Mouse (Mus musculus): ENCODE data around the gene Gpc4.

DNA sequence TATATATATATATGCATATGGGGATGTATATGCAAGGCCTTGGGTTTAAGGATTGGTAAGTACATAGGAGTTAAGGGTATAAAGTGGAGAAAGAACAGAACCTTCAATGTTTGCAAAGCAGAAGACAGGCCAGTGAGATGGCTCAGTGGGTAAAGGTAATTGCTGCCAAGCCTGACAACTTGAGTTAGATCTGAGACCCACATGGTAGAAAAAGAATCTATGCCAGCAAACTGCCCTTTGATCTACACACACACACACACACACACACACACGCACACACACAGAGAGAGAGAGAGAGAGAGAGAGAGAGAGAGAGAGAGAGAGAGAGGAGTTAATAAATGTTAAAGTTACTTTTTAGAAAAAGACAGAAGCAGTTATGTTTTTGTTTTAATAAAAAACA lies 56.1 kb downstream of the Gpc4 start:
- TF ChIP-seq CHD2 (IDR thresholded peaks at IDR 0.05; ENCODE audit: low read depth, low read length): no peak
- TF ChIP-seq MAFK (IDR thresholded peaks at IDR 0.05; ENCODE audit: insufficient read depth, low read depth, low read length): no peak
- no peak for TF ChIP-seq ZC3H11A (IDR thresholded peaks at IDR 0.05; ENCODE audit: borderline replicate concordance, low read depth, low read length)
